Mouse (Mus musculus) C2C12 (cell line): ENCODE results near the gene H2-T3. TPM values are rescaled to one million over a fixed set of nuclear protein-coding genes. Genes with fewer than 3 reads are reported as not detected.
"Not testable (repeated sequence)": the region's sequence is repeated elsewhere in the genome, so short reads cannot be mapped to it uniquely, and the experiment has no call there.

Source experiments
- H3K27me3 ChIP-seq: one replicate; pipeline ENCODE4 v1.6.1; 2011; ENCODE audit not compliant: control insufficient read depth, insufficient read depth, insufficient read length
- H3K36me3 ChIP-seq: one replicate; pipeline ENCODE4 v1.6.1; 2011; ENCODE audit not compliant: control insufficient read depth, insufficient read depth
- H3K4me3 ChIP-seq: one replicate; pipeline ENCODE4 v1.5.1; 2011; ENCODE audit warnings: mild to moderate bottlenecking, control low read depth; ENCODE audit not compliant: poor library complexity, insufficient read depth, severe bottlenecking
- H3K79me2 ChIP-seq: one replicate; pipeline ENCODE4 v1.6.1; 2011; ENCODE audit not compliant: control insufficient read depth, insufficient read depth
- H3K79me3 ChIP-seq: one replicate; pipeline ENCODE4 v1.6.1; 2011; ENCODE audit warnings: low read depth, control low read depth
- H3ac ChIP-seq: one replicate; pipeline ENCODE3; 2011; ENCODE audit warnings: low read depth; ENCODE audit not compliant: control insufficient read depth, insufficient read length
- CEBPB ChIP-seq: IDR thresholded peaks from one replicate; pipeline ENCODE4 v1.6.1; 2011; ENCODE audit warnings: low read depth, mild to moderate bottlenecking, control low read depth, moderate library complexity
- CTCF ChIP-seq: IDR thresholded peaks from one replicate; pipeline ENCODE4 v1.5.1; 2011; ENCODE audit not compliant: control insufficient read depth, insufficient read depth, insufficient read length
- MYOG ChIP-seq: IDR thresholded peaks from one replicate; pipeline ENCODE4 v1.6.1; 2011; ENCODE audit not compliant: control insufficient read depth, insufficient read length; ENCODE audit errors: extremely low read depth
- USF1 ChIP-seq: IDR thresholded peaks from one replicate; pipeline ENCODE4 v1.6.1; 2011; ENCODE audit warnings: low read depth, mild to moderate bottlenecking, control low read depth, moderate library complexity
- polyA plus RNA-seq: library from polyadenylated mRNA; unstranded; fragments of >200 nt; fragmentation: generic; extraction: Trizol; gene quantifications from one replicate; pipeline ENCODE4 v1.2.1, GENCODE M21; 2012; ENCODE audit warnings: missing spikeins

Gene H2-T3
- polyA plus RNA-seq, 1 experiment: not detected

DNA sequence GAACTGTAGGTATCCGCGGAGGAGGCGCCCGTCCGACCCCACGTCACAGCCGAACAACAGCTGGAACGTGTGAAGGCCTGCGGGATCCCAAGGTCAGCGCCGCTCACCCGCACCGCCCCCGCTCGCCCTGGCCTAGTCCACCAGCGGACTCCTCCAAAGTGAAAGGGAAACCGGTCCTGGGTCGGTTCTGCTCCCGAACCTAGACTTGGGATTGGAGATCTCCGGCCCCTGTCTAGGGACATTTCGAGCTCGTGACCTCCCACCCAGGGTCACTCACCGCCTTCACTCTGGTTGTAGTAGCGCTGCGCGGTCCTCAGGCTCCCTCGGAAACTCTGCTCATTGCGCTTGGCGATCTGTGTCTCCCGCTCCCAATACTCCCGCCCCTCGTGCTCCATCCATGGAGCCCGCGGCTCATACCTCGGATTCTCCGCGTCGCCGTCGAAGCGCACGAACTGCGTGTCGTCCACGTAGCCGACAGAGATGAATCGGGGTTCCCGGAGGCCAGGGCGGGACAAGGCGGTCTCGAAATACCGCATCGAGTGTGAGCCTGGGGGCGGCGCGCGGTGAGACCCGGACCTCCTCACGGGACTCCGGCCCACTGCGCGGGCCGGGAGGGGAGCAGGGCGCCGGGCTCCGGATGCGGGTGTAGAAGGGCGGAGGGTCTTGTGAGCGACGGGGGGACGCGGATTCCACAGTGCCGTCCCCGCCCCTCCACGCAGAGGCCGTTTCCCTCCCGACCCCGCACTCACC lies 44.8 kb downstream of the H2-T3 start:
- Histone ChIP-seq H3K36me3 (no peaks in the 10 kb centered on the region), H3K79me3 (no peaks in the 10 kb centered on the region), H3K4me3 (no peak overlapping the region), H3K27me3 (peaks cover 35% of the 10 kb centered on the region), H3ac (no peak overlapping the region), H3K79me2 (no peaks in the 10 kb centered on the region)
- no peak for TF ChIP-seq CTCF
- TF ChIP-seq CEBPB: no peak
- no peak for TF ChIP-seq MYOG
- TF ChIP-seq USF1: no peak

DNA sequence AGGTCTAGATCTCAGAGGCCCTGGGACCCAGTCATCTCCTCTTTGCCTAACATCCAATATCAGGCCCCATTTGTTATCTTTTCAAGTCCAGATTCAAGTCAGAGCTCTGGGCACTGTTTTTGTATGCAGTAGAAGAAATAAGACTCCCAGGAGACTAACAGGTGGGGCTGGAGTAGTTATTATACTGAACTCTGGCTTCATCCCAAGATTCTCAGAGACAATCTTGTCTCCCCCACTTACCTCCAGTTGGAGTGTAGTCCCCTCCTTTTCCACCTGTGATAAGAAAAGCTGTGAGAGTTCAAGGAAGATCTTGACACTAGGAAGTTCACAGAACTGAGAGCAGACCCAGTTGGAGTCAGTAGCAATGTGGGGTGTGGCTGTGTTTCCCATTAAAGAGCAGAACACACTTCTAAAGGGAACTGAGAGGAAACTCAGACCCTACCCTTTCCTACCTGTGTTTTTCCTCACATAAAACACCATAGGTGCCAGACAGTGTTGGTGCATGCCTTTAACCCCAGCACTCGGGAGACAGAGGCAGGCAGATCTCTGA lies 53.7 kb downstream of the H2-T3 start:
- not testable (repeated sequence) for H3K4me3 ChIP-seq, H3K36me3 ChIP-seq, H3K79me3 ChIP-seq, H3ac ChIP-seq, H3K79me2 ChIP-seq
- H3K27me3 ChIP-seq: peaks cover 20% of the 10 kb centered on the region

Other genes starting within 250 kb of the H2-T3 start
- gene Abcf1, start 220.5 kb downstream of the H2-T3 start, polyA plus RNA-seq: 82.6 TPM
- gene Gnl1, start 210.4 kb downstream of the H2-T3 start, polyA plus RNA-seq: 71.7 TPM
- gene Prr3, start 210.1 kb downstream of the H2-T3 start, polyA plus RNA-seq: 13.7 TPM
- 0.16 TPM for gene H2-T24, start 169.7 kb downstream of the H2-T3 start, polyA plus RNA-seq
- 7.0 TPM for gene H2-T23, start 157.4 kb downstream of the H2-T3 start, polyA plus RNA-seq
- gene H2-T22, start 147.5 kb downstream of the H2-T3 start, polyA plus RNA-seq: 21.7 TPM
- gene Gm6034, start 147.3 kb downstream of the H2-T3 start, polyA plus RNA-seq: not detected
- gene Gm11127, start 131.9 kb downstream of the H2-T3 start, polyA plus RNA-seq: 0.18 TPM
- gene Gm19684, start 68.6 kb downstream of the H2-T3 start, polyA plus RNA-seq: not detected
- gene Gm7030, start 60.9 kb downstream of the H2-T3 start, polyA plus RNA-seq: not detected
- gene Gm8909, start 21.8 kb downstream of the H2-T3 start, polyA plus RNA-seq: not detected
- 61.2 TPM for gene Rpp21, start 67.8 kb upstream of the H2-T3 start, polyA plus RNA-seq
- 5.1 TPM for gene Trim39, start 82.0 kb upstream of the H2-T3 start, polyA plus RNA-seq
- not detected for gene H2-M10.2, start 96.2 kb upstream of the H2-T3 start, polyA plus RNA-seq
- gene H2-M10.1, start 135.9 kb upstream of the H2-T3 start, polyA plus RNA-seq: not detected
- gene H2-M10.3, start 178.1 kb upstream of the H2-T3 start, polyA plus RNA-seq: not detected